Mouse (Mus musculus) lung, postnatal 10 days (tissue): Measurements from ENCODE around the gene Saa3.
"Not testable (repeated sequence)": the region's sequence is repeated elsewhere in the genome, so short reads cannot be mapped to it uniquely, and the experiment has no call there.

Experiments used
- DNase-seq: peaks from one replicate; pipeline ENCODE4 v3.0.0; 2021

Saa3 gene

GRCm38 (mm10) chr7:46715600-46715999 lies at the start of gene Saa3:
Gene Saa3 (minus strand): TSS chr7:46715700.
- no peak for DNase-seq

- DNase-seq, result no peak
Measured at GRCm38 (mm10) chr7:46764672-46765071, 49.2 kb upstream of the Saa3 start.

GRCm38 (mm10) chr7:46762601-46763000 lies 47.1 kb upstream of the Saa3 start:
- no peak for DNase-seq

GRCm38 (mm10) chr7:46761049-46761795 lies 45.7 kb upstream of the Saa3 start:
- no peak for DNase-seq

- no peak for DNase-seq
Measured at GRCm38 (mm10) chr7:46751490-46751889, 36.0 kb upstream of the Saa3 start, which contains the start of gene Saa2. Gene Saa2 (plus strand): TSS chr7:46751790.

GRCm38 (mm10) chr7:46748459-46748858 lies 33.0 kb upstream of the Saa3 start:
- peak; percentile 11 for DNase-seq

GRCm38 (mm10) chr7:46746381-46746780 lies 30.9 kb upstream of the Saa3 start:
- peak; percentile 46 for DNase-seq

- peak; percentile 14 for DNase-seq
Measured at GRCm38 (mm10) chr7:46745816-46746215, 30.3 kb upstream of the Saa3 start.

- not testable (repeated sequence) for DNase-seq
Measured at GRCm38 (mm10) chr7:46742880-46743279, 27.4 kb upstream of the Saa3 start, which contains the start of gene Saa1. Gene Saa1 (minus strand): TSS chr7:46742980.

- not testable (repeated sequence) for DNase-seq
Measured at GRCm38 (mm10) chr7:46740041-46740440, 24.5 kb upstream of the Saa3 start.

- DNase-seq, result peak; percentile 60
Measured at GRCm38 (mm10) chr7:46738561-46739460, 23.3 kb upstream of the Saa3 start.

GRCm38 (mm10) chr7:46734983-46735382 lies 19.5 kb upstream of the Saa3 start:
- DNase-seq, result no peak

GRCm38 (mm10) chr7:46732458-46732857 lies 17.0 kb upstream of the Saa3 start, which contains the start of gene Saa4:
Gene Saa4 (minus strand): TSS chr7:46732603.
- no peak for DNase-seq

- DNase-seq, result no peak
Measured at GRCm38 (mm10) chr7:46727584-46727983, 12.1 kb upstream of the Saa3 start.

- DNase-seq, result no peak
Measured at GRCm38 (mm10) chr7:46724396-46724795, 8.9 kb upstream of the Saa3 start.

GRCm38 (mm10) chr7:46723849-46724248 lies 8.3 kb upstream of the Saa3 start:
- DNase-seq, result no peak

GRCm38 (mm10) chr7:46723354-46723753 lies 7.9 kb upstream of the Saa3 start:
- no peak for DNase-seq

- peak; percentile 22 for DNase-seq
Measured at GRCm38 (mm10) chr7:46720460-46720859, 5.0 kb upstream of the Saa3 start.

- peak; percentile 86 for DNase-seq
Measured at GRCm38 (mm10) chr7:46719526-46719925, 4.0 kb upstream of the Saa3 start.

GRCm38 (mm10) chr7:46718591-46719270 lies 3.2 kb upstream of the Saa3 start:
- DNase-seq, result no peak

- DNase-seq, result peak; percentile 80
Measured at GRCm38 (mm10) chr7:46716897-46717296, 1.4 kb upstream of the Saa3 start.

GRCm38 (mm10) chr7:46714518-46714917 lies 982 bp downstream of the Saa3 start:
- peak; percentile 75 for DNase-seq

GRCm38 (mm10) chr7:46712250-46712649 lies 3.2 kb downstream of the Saa3 start:
- DNase-seq, result no peak
